In genomic region chr9:17645882-17646626, GRCm38 (mm10) we compare ENCODE assay signal across 32 mouse cellular contexts.
"Had no signal": no experiment of that assay in that cellular context is flagged by ENCODE, and none has a peak within 500 bp of the region (broad histone marks: within the 10 kb centered on the region; RNA-seq: fewer than 3 reads in every experiment).

No protein-coding gene starts in this region.

- H3K4me3 ChIP-seq: left cerebral cortex, adult 2 months; limb, embryonic 10.5 days; limb, embryonic 12.5 days; limb, embryonic 13.5 days; limb, embryonic 15.5 days; liver, embryonic 12.5 days; liver, embryonic 13.5 days; liver, embryonic 15.5 days; lung, embryonic 15.5 days; megakaryocyte, embryonic 14.5 days; midbrain, embryonic 10.5 days; midbrain, embryonic 12.5 days; midbrain, embryonic 13.5 days; midbrain, embryonic 15.5 days; myocyte had no signal

- H3K36me3 ChIP-seq: limb, embryonic 10.5 days; limb, embryonic 12.5 days; limb, embryonic 13.5 days; limb, embryonic 15.5 days; liver, embryonic 12.5 days; liver, embryonic 13.5 days; liver, embryonic 15.5 days; lung, embryonic 15.5 days; midbrain, embryonic 10.5 days; midbrain, embryonic 12.5 days; midbrain, embryonic 13.5 days; midbrain, embryonic 15.5 days had no signal

- H3K4me1 ChIP-seq: limb, embryonic 10.5 days; limb, embryonic 12.5 days; limb, embryonic 13.5 days; limb, embryonic 15.5 days; liver, embryonic 12.5 days; liver, embryonic 13.5 days; liver, embryonic 15.5 days; lung, embryonic 15.5 days; megakaryocyte, embryonic 14.5 days; midbrain, embryonic 10.5 days; midbrain, embryonic 12.5 days; midbrain, embryonic 13.5 days; midbrain, embryonic 15.5 days had no signal

- DNase-seq: left cerebral cortex, postnatal 4 days; liver; liver, embryonic 13.5 days; liver, postnatal 0 days; lung, adult 18-20 months; lung, adult 2 months; lung, embryonic 14.5 days; lung, postnatal 10 days; lung, postnatal 14 days; lung, postnatal 36 days; lung, postnatal 4 days; midbrain, embryonic 14.5 days had no signal

- ATAC-seq: liver, embryonic 12.5 days; liver, postnatal 0 days; lung, postnatal 0 days; midbrain, embryonic 13.5 days; midbrain, embryonic 15.5 days; midbrain, embryonic 16.5 days had no signal

- H3K9me3 ChIP-seq: limb, embryonic 10.5 days; limb, embryonic 12.5 days; limb, embryonic 13.5 days; limb, embryonic 15.5 days; liver, embryonic 13.5 days; liver, embryonic 15.5 days; lung, embryonic 15.5 days; midbrain, embryonic 10.5 days; midbrain, embryonic 12.5 days; midbrain, embryonic 13.5 days; midbrain, embryonic 15.5 days had no signal

- H3K4me2 ChIP-seq: limb, embryonic 12.5 days; limb, embryonic 13.5 days; limb, embryonic 15.5 days; liver, embryonic 11.5 days; liver, embryonic 12.5 days; liver, embryonic 13.5 days; liver, embryonic 15.5 days; lung, embryonic 14.5 days; lung, embryonic 15.5 days; midbrain, embryonic 11.5 days; midbrain, embryonic 12.5 days; midbrain, embryonic 13.5 days; midbrain, embryonic 15.5 days had no signal

- H3K27me3 ChIP-seq: limb, embryonic 12.5 days; limb, embryonic 13.5 days; limb, embryonic 15.5 days; liver, embryonic 12.5 days; liver, embryonic 13.5 days; liver, embryonic 15.5 days; lung, embryonic 15.5 days; megakaryocyte, embryonic 14.5 days; midbrain, embryonic 12.5 days; midbrain, embryonic 13.5 days; midbrain, embryonic 15.5 days had no signal

- H3K9ac ChIP-seq: limb, embryonic 12.5 days; limb, embryonic 13.5 days; limb, embryonic 15.5 days; liver, embryonic 12.5 days; liver, embryonic 13.5 days; liver, embryonic 14.5 days; liver, embryonic 15.5 days; liver, postnatal 0 days; lung, embryonic 14.5 days; lung, embryonic 15.5 days; midbrain, embryonic 12.5 days; midbrain, embryonic 13.5 days; midbrain, embryonic 15.5 days had no signal

- H3K27ac ChIP-seq: left cerebral cortex, adult 2 months; limb, embryonic 10.5 days; limb, embryonic 12.5 days; limb, embryonic 13.5 days; limb, embryonic 15.5 days; liver, embryonic 12.5 days; liver, embryonic 13.5 days; liver, embryonic 14.5 days; liver, embryonic 15.5 days; lung, embryonic 15.5 days; macrophage; midbrain, embryonic 10.5 days; midbrain, embryonic 12.5 days; midbrain, embryonic 13.5 days; midbrain, embryonic 15.5 days had no signal
